Mouse (Mus musculus): Measurements from ENCODE around the gene Resf1. TPM values are rescaled to one million over a fixed set of nuclear protein-coding genes. Genes with fewer than 3 reads are reported as not detected.
"Not testable (repeated sequence)": the region's sequence is repeated elsewhere in the genome, so short reads cannot be mapped to it uniquely, and the experiment has no call there.

The Resf1 gene
- polyA plus RNA-seq, 1 experiment from 2014 or later: 39.3 TPM

- 92% methylated on average over 4 of the region's 4 CpGs for WGBS
- not testable (repeated sequence) for H3K27ac ChIP-seq (replicated peaks)
These were observed 46.6 kb downstream of the Resf1 start for GRCm38 (mm10) chr6:149355799-149356198.

GRCm38 (mm10) chr6:149357155-149357554, 47.9 kb downstream of the Resf1 start:
- DNase-seq (ENCODE audit: low spot score): no peak
- H3K27ac ChIP-seq (replicated peaks): no peak overlapping the region
- no peaks in the 10 kb centered on the region for H3K36me3 ChIP-seq
- H3K27me3 ChIP-seq (ENCODE audit: low read depth, poor library complexity, severe bottlenecking): no peaks in the 10 kb centered on the region
- no peaks in the 10 kb centered on the region for H3K4me1 ChIP-seq
- no peaks in the 10 kb centered on the region for H3K9me3 ChIP-seq (replicated peaks)
- no peak overlapping the region for H3K4me3 ChIP-seq

More at GRCm38 (mm10) chr6:149355799-149356198, 46.6 kb downstream of the Resf1 start:
- H3K27me3 ChIP-seq (ENCODE audit: low read depth, poor library complexity, severe bottlenecking); H3K4me3 ChIP-seq; H3K4me1 ChIP-seq; DNase-seq (ENCODE audit: low spot score); H3K9me3 ChIP-seq (replicated peaks); H3K36me3 ChIP-seq: not testable (repeated sequence)

- not testable (repeated sequence) for H3K27me3 ChIP-seq (ENCODE audit: low read depth, poor library complexity, severe bottlenecking); H3K27ac ChIP-seq (replicated peaks); DNase-seq (ENCODE audit: low spot score); H3K36me3 ChIP-seq; H3K4me3 ChIP-seq; H3K4me1 ChIP-seq; H3K9me3 ChIP-seq (replicated peaks)
- WGBS: 94% methylated on average over 20 of the region's 20 CpGs
These were observed 53.3 kb downstream of the Resf1 start for GRCm38 (mm10) chr6:149362533-149362932.

GRCm38 (mm10) chr6:149365975-149366374, 56.8 kb downstream of the Resf1 start:
- H3K9me3 ChIP-seq (replicated peaks); DNase-seq (ENCODE audit: low spot score); H3K4me1 ChIP-seq; H3K27me3 ChIP-seq (ENCODE audit: low read depth, poor library complexity, severe bottlenecking); H3K36me3 ChIP-seq; H3K27ac ChIP-seq (replicated peaks); H3K4me3 ChIP-seq: not testable (repeated sequence)
- WGBS: 88% methylated on average over 2 of the region's 2 CpGs

GRCm38 (mm10) chr6:149366403-149366802, 57.2 kb downstream of the Resf1 start:
- H3K36me3 ChIP-seq: no peaks in the 10 kb centered on the region
- 90% methylated on average over 2 of the region's 2 CpGs for WGBS
- H3K27me3 ChIP-seq (ENCODE audit: low read depth, poor library complexity, severe bottlenecking): no peaks in the 10 kb centered on the region
- no peak overlapping the region for H3K27ac ChIP-seq (replicated peaks)
- no peaks in the 10 kb centered on the region for H3K9me3 ChIP-seq (replicated peaks)
- H3K4me1 ChIP-seq: no peaks in the 10 kb centered on the region
- DNase-seq (ENCODE audit: low spot score): no peak
- H3K4me3 ChIP-seq: no peak overlapping the region

GRCm38 (mm10) chr6:149374986-149375457, 65.8 kb downstream of the Resf1 start:
- H3K27ac ChIP-seq (replicated peaks): no peak overlapping the region
- no peaks in the 10 kb centered on the region for H3K36me3 ChIP-seq
- DNase-seq (ENCODE audit: low spot score): peak; percentile 48
- H3K27me3 ChIP-seq (ENCODE audit: low read depth, poor library complexity, severe bottlenecking): no peaks in the 10 kb centered on the region
- no peaks in the 10 kb centered on the region for H3K4me1 ChIP-seq
- H3K9me3 ChIP-seq (replicated peaks): no peaks in the 10 kb centered on the region
- no peak overlapping the region for H3K4me3 ChIP-seq
- WGBS: 77% methylated on average over 2 of the region's 2 CpGs

GRCm38 (mm10) chr6:149383531-149383930, 74.3 kb downstream of the Resf1 start:
- H3K36me3 ChIP-seq: no peaks in the 10 kb centered on the region
- no peaks in the 10 kb centered on the region for H3K9me3 ChIP-seq (replicated peaks)
- no peak for DNase-seq (ENCODE audit: low spot score)
- 78% methylated on average over 2 of the region's 2 CpGs for WGBS
- H3K4me3 ChIP-seq: no peak overlapping the region
- H3K27me3 ChIP-seq (ENCODE audit: low read depth, poor library complexity, severe bottlenecking): no peaks in the 10 kb centered on the region
- no peaks in the 10 kb centered on the region for H3K4me1 ChIP-seq
- H3K27ac ChIP-seq (replicated peaks): no peak overlapping the region

Other genes starting within 250 kb of the Resf1 start
- gene Dennd5b, start 207.7 kb upstream of the Resf1 start, polyA plus RNA-seq (2016; fragmentation: Nextera tagmentation; extraction: Ambion mirVana): 11.9 and 14.3 TPM in 2 replicates
- gene Gm10203, start 179.2 kb upstream of the Resf1 start, polyA plus RNA-seq (2016; fragmentation: Nextera tagmentation; extraction: Ambion mirVana): not detected in 2 replicates
- gene Etfbkmt, start 169.6 kb upstream of the Resf1 start, polyA plus RNA-seq (2016; fragmentation: Nextera tagmentation; extraction: Ambion mirVana): 9.8 and 9.9 TPM in 2 replicates
- gene Amn1, start 120.7 kb upstream of the Resf1 start, polyA plus RNA-seq (2016; fragmentation: Nextera tagmentation; extraction: Ambion mirVana): 50.2 and 59.7 TPM in 2 replicates
- 13.5 and 18.1 TPM in 2 replicates for gene Bicd1, start 99.5 kb downstream of the Resf1 start, polyA plus RNA-seq (2016; fragmentation: Nextera tagmentation; extraction: Ambion mirVana)

All from midbrain, embryonic 10.5 days (tissue).